Mouse (Mus musculus): ENCODE measurements at regions not wholly inside any gene's neighbourhood (a gene's known extent, or its start where the extent isn't known, plus 50 kb on each side); places are given as distances from the start of the nearest gene placed in this dataset.

GRCm38 (mm10) chr2:105514226-105514625, 115.1 kb upstream of the Rcn1 start:
- TF ChIP-seq CTCF (IDR thresholded peaks at IDR 0.05; ENCODE audit: low read depth) (no peak), EP300 (IDR thresholded peaks at IDR 0.05; ENCODE audit: low read depth) (no peak)

All from heart, postnatal 0 days (tissue).